Mouse (Mus musculus) embryonic fibroblast, embryonic 13.5 days (primary cell): Measurements from ENCODE around the gene Kif24.

Experiments
- CTCF ChIP-seq: IDR thresholded peaks from 2 replicates; pipeline ENCODE4 v1.5.1; 2011; ENCODE audit warnings: mild to moderate bottlenecking, control low read depth, low read length, moderate library complexity, borderline replicate concordance; ENCODE audit not compliant: insufficient read depth
- POLR2A ChIP-seq: IDR thresholded peaks from 2 replicates; pipeline ENCODE4 v1.6.1; 2011; ENCODE audit warnings: low read depth, mild to moderate bottlenecking, control low read depth, low read length, moderate library complexity

- TF ChIP-seq POLR2A (no peak), CTCF (no peak)
Observed at GRCm38 (mm10) chr4:41481601-41482017, 16.9 kb upstream of the Kif24 start.
